Mouse (Mus musculus): ENCODE data around the gene Pex7. TPM values are rescaled to one million over a fixed set of nuclear protein-coding genes. Genes with fewer than 3 reads are reported as not detected.
"Not testable (repeated sequence)": the region's sequence is repeated elsewhere in the genome, so short reads cannot be mapped to it uniquely, and the experiment has no call there.

Pex7 gene
- polyA plus RNA-seq, 1 experiment from 2014 or later: 41.3 TPM

DNA sequence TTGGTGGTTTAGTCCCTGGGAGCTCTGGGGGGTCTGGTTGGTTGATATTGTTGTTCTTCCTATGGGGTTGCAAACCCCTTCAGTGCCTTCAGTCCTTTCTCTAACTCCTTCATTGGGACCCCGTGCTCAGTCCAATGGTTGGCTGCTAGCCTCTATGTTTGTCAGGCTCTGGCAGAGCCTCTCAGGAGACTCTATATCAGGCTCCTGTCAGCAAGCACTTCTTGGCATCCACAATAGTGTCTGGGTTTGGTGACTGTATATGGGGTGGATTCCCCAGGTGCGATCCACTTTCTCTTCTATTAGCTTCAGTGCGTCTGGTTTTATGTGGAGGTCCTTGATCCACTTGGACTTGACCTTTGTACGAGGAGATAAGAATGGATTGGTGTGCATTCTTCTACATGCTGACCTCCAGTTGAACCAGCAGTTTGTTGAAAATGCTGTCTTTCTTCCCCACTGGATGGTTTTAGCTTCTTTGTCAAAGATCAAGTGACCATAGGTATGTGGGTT lies 19.0 kb upstream of the Pex7 start:
- DNase-seq (ENCODE audit: low spot score): peak; percentile 41
- not testable (repeated sequence) for H3K4me3 ChIP-seq (ENCODE audit: low read depth, low read length); H3K9me3 ChIP-seq (ENCODE audit: control insufficient read depth, low read length); H3K36me3 ChIP-seq (ENCODE audit: control insufficient read depth, insufficient read depth, low read length); ATAC-seq (replicated peaks; ENCODE audit: low FRiP score, low TSS enrichment, low read depth); H3K9ac ChIP-seq (ENCODE audit: low read length); H3K4me1 ChIP-seq (replicated peaks; ENCODE audit: control insufficient read depth, insufficient read depth, low read length); H3K27ac ChIP-seq (ENCODE audit: low read depth); H3K4me2 ChIP-seq (ENCODE audit: low read length); H3K27me3 ChIP-seq (replicated peaks; ENCODE audit: control insufficient read depth, insufficient read depth, low read length)
- 59% methylated on average over 4 of the region's 4 CpGs for WGBS

DNA sequence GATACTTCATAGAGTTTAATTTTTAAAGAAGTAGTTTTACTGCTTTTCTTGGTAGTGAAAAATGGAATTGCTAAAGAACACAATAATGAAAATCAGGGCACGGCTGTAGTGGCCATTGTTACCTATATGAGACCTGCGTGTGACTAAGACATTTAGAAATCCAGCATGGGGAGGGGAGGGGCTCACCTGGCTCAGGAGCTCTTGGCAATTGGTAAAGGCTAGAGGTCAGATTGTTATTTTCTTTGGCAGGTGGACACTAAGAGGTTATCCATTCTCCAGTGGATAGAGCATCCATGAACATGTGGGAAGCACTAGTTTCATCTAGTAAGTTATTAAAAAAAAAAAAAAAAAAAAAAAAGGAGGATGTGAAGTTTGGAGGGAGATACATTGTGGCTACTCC lies 16.8 kb upstream of the Pex7 start:
- Histone ChIP-seq H3K4me1 (replicated peaks; ENCODE audit: control insufficient read depth, insufficient read depth, low read length) (no peaks in the 10 kb centered on the region), H3K4me3 (ENCODE audit: low read depth, low read length) (no peak overlapping the region), H3K9me3 (ENCODE audit: control insufficient read depth, low read length) (no peaks in the 10 kb centered on the region), H3K27me3 (replicated peaks; ENCODE audit: control insufficient read depth, insufficient read depth, low read length) (no peaks in the 10 kb centered on the region), H3K9ac (ENCODE audit: low read length) (no peak overlapping the region), H3K4me2 (ENCODE audit: low read length) (no peak overlapping the region), H3K27ac (ENCODE audit: low read depth) (no peak overlapping the region), H3K36me3 (ENCODE audit: control insufficient read depth, insufficient read depth, low read length) (no peaks in the 10 kb centered on the region)
- WGBS: 80% methylated on average over 2 of the region's 2 CpGs
- ATAC-seq (replicated peaks; ENCODE audit: low FRiP score, low TSS enrichment, low read depth): no peak
- DNase-seq (ENCODE audit: low spot score): no peak

DNA sequence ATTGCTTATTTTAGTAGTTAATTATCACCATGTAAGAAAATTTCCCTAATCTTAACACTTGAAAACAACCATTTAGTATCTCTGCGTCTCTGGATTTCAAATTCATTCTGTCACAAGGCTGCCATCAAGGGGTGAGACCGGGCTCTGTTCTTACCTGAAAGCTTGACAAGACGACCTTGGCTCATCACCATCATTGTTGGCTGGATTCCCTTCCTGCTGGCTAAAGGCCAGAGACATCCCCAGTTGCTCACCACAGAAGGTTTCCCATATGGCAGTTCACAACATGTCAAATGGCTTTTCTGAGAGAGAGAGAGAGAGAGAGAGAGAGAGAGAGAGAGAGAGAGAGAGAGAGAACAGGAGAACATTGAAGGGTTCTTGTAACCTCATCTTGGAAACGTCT lies 14.9 kb upstream of the Pex7 start:
- H3K4me2 ChIP-seq (ENCODE audit: low read length): no peak overlapping the region
- H3K27me3 ChIP-seq (replicated peaks; ENCODE audit: control insufficient read depth, insufficient read depth, low read length): no peaks in the 10 kb centered on the region
- WGBS: 55% methylated on average over 4 of the region's 4 CpGs
- no peak for DNase-seq (ENCODE audit: low spot score)
- no peak overlapping the region for H3K27ac ChIP-seq (ENCODE audit: low read depth)
- H3K9me3 ChIP-seq (ENCODE audit: control insufficient read depth, low read length): no peaks in the 10 kb centered on the region
- H3K36me3 ChIP-seq (ENCODE audit: control insufficient read depth, insufficient read depth, low read length): no peaks in the 10 kb centered on the region
- no peaks in the 10 kb centered on the region for H3K4me1 ChIP-seq (replicated peaks; ENCODE audit: control insufficient read depth, insufficient read depth, low read length)
- ATAC-seq (replicated peaks; ENCODE audit: low FRiP score, low TSS enrichment, low read depth): no peak
- no peak overlapping the region for H3K4me3 ChIP-seq (ENCODE audit: low read depth, low read length)
- no peak overlapping the region for H3K9ac ChIP-seq (ENCODE audit: low read length)

DNA sequence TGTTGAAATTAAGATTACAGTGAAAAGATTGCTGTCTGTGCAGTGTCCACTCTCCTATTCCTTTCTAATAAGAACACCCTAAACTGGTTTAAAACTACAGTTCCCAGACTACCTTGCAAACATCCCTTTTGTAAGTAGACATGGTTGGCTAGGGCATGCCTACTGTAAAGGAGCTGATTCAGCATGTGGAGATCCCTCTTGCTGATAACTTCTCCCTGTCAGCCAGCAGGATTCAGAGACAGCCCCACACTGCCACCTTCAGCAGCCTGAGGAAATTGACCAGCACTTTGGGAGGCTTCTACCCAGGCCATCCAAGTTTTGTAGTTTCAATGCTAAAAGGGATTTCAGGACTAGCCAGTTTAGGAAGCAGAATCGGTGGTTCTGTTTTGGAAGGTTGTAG lies 7.8 kb upstream of the Pex7 start:
- no peak overlapping the region for H3K4me2 ChIP-seq (ENCODE audit: low read length)

DNA sequence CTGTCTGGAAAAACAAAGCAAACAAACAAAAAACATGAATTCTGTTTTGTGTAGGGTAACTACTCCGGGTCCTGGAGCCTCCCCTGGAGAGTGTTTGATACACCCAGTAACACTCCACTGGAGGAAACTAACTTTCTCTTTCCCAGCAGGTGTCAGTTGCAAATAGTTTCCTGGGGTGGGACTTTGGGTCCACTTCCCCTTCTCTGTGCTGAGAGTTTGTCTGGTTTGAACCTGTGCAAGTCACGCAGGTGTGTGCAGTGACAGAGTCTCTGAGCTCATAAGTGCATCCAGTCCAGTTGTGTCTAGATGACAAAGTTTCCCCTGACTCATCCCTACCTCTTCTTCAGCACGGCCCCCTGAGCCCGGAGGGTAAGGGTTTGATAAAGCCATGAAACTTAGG lies 6.3 kb upstream of the Pex7 start:
- H3K27ac ChIP-seq (ENCODE audit: low read depth): no peak overlapping the region
- DNase-seq (ENCODE audit: low spot score) (no peak), ATAC-seq (replicated peaks; ENCODE audit: low FRiP score, low TSS enrichment, low read depth) (no peak)
- no peaks in the 10 kb centered on the region for H3K9me3 ChIP-seq (ENCODE audit: control insufficient read depth, low read length)
- no peak overlapping the region for H3K9ac ChIP-seq (ENCODE audit: low read length)
- H3K4me1 ChIP-seq (replicated peaks; ENCODE audit: control insufficient read depth, insufficient read depth, low read length): no peaks in the 10 kb centered on the region
- 87% methylated on average over 4 of the region's 4 CpGs for WGBS
- no peak overlapping the region for H3K4me2 ChIP-seq (ENCODE audit: low read length)
- H3K27me3 ChIP-seq (replicated peaks; ENCODE audit: control insufficient read depth, insufficient read depth, low read length): no peaks in the 10 kb centered on the region
- H3K4me3 ChIP-seq (ENCODE audit: low read depth, low read length): no peak overlapping the region
- H3K36me3 ChIP-seq (ENCODE audit: control insufficient read depth, insufficient read depth, low read length): no peaks in the 10 kb centered on the region

More for the DNA sequence above, 7.8 kb upstream of the Pex7 start:
- no peaks in the 10 kb centered on the region for H3K36me3 ChIP-seq (ENCODE audit: control insufficient read depth, insufficient read depth, low read length)
- no peaks in the 10 kb centered on the region for H3K27me3 ChIP-seq (replicated peaks; ENCODE audit: control insufficient read depth, insufficient read depth, low read length)
- no peaks in the 10 kb centered on the region for H3K9me3 ChIP-seq (ENCODE audit: control insufficient read depth, low read length)
- DNase-seq (ENCODE audit: low spot score): no peak
- H3K4me3 ChIP-seq (ENCODE audit: low read depth, low read length): no peak overlapping the region
- H3K4me1 ChIP-seq (replicated peaks; ENCODE audit: control insufficient read depth, insufficient read depth, low read length): no peaks in the 10 kb centered on the region
- no peak overlapping the region for H3K9ac ChIP-seq (ENCODE audit: low read length)
- WGBS: 50% methylated on average over 1 of the region's 1 CpGs
- H3K27ac ChIP-seq (ENCODE audit: low read depth): no peak overlapping the region
- ATAC-seq (replicated peaks; ENCODE audit: low FRiP score, low TSS enrichment, low read depth): no peak

DNA sequence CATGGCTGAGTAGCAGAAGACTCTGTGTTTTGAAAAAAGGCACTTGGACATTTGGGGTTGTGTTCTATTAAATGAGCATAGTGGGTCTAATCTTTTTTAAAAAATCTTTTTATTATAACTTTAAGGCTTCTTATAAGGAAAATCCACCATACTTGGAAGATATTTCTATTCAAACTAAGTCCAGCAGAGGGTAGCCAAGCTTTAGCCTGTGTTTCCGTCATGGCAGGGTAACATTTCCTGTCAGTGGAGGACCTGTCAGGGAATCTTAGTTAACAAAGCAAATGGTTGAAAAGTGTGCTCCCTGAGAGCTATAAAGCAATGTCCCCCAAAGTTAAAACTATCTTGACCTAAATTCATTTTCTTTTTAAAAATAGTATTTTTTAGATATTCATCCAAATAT lies 4.1 kb upstream of the Pex7 start:
- Histone ChIP-seq H3K4me3 (ENCODE audit: low read depth, low read length) (no peak overlapping the region), H3K36me3 (ENCODE audit: control insufficient read depth, insufficient read depth, low read length) (no peaks in the 10 kb centered on the region), H3K9ac (ENCODE audit: low read length) (no peak overlapping the region), H3K27ac (ENCODE audit: low read depth) (no peak overlapping the region), H3K4me1 (replicated peaks; ENCODE audit: control insufficient read depth, insufficient read depth, low read length) (no peaks in the 10 kb centered on the region), H3K9me3 (ENCODE audit: control insufficient read depth, low read length) (no peaks in the 10 kb centered on the region), H3K27me3 (replicated peaks; ENCODE audit: control insufficient read depth, insufficient read depth, low read length) (no peaks in the 10 kb centered on the region), H3K4me2 (ENCODE audit: low read length) (no peak overlapping the region)
- DNase-seq (ENCODE audit: low spot score) (no peak), ATAC-seq (replicated peaks; ENCODE audit: low FRiP score, low TSS enrichment, low read depth) (no peak)
- WGBS: 20% methylated on average over 1 of the region's 1 CpGs

DNA sequence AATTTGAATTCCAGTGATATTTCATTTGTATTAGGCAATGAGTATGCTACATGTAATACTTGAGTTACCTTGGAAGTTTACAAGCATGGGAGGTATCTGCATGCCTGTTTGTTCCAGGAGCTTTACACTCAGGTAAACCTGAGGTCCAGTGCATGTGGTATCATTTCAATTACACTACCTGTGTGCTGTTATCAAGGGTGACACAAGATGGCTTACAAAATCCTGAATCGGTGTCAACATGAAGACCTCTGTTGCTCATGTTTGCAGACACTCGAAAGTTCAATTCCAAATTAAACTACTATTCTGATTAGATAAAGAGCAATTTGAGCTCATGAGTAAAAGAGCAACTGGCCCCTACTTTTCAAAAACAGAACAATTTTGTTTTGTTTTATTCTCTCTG lies 3.0 kb upstream of the Pex7 start:
- Histone ChIP-seq H3K9me3 (ENCODE audit: control insufficient read depth, low read length) (no peaks in the 10 kb centered on the region), H3K36me3 (ENCODE audit: control insufficient read depth, insufficient read depth, low read length) (no peaks in the 10 kb centered on the region), H3K27ac (ENCODE audit: low read depth) (no peak overlapping the region), H3K4me2 (ENCODE audit: low read length) (no peak overlapping the region), H3K9ac (ENCODE audit: low read length) (no peak overlapping the region), H3K4me3 (ENCODE audit: low read depth, low read length) (no peak overlapping the region), H3K27me3 (replicated peaks; ENCODE audit: control insufficient read depth, insufficient read depth, low read length) (no peaks in the 10 kb centered on the region), H3K4me1 (replicated peaks; ENCODE audit: control insufficient read depth, insufficient read depth, low read length) (no peaks in the 10 kb centered on the region)
- DNase-seq (ENCODE audit: low spot score) (no peak), ATAC-seq (replicated peaks; ENCODE audit: low FRiP score, low TSS enrichment, low read depth) (no peak)
- WGBS: 83% methylated on average over 2 of the region's 2 CpGs

DNA sequence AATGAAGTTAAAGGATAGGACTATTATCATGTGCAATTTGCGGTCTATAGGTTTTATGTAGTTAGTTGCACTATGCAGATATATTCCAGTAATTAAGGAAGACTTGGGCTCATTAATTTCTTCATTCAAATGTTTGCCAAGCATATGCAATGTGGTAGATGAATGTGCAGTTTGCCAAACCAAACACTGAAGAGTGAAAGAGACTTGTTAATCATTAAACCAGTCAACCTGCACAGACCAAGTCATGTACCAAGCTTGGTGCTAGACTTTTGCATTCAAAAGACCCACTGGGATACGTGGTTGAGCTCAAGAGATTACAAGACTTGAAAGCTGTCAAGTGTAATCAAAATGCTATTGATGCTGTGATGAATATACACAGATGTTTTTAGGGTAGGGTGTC lies 587 bp upstream of the Pex7 start:
- Histone ChIP-seq H3K27ac (ENCODE audit: low read depth) (0 out of 2 replicates have a peak overlapping the region, but pooled peaks have one; percentile 94), H3K27me3 (replicated peaks; ENCODE audit: control insufficient read depth, insufficient read depth, low read length) (no peaks in the 10 kb centered on the region), H3K9ac (ENCODE audit: low read length) (no peak overlapping the region), H3K9me3 (ENCODE audit: control insufficient read depth, low read length) (no peaks in the 10 kb centered on the region), H3K4me3 (ENCODE audit: low read depth, low read length) (no peak overlapping the region), H3K36me3 (ENCODE audit: control insufficient read depth, insufficient read depth, low read length) (no peaks in the 10 kb centered on the region), H3K4me2 (ENCODE audit: low read length) (peak overlapping the region; percentile 44; the same call in 1 of the 2 replicates), H3K4me1 (replicated peaks; ENCODE audit: control insufficient read depth, insufficient read depth, low read length) (no peaks in the 10 kb centered on the region)
- 72% methylated on average over 2 of the region's 2 CpGs for WGBS
- DNase-seq (ENCODE audit: low spot score) (no peak), ATAC-seq (replicated peaks; ENCODE audit: low FRiP score, low TSS enrichment, low read depth) (no peak)

DNA sequence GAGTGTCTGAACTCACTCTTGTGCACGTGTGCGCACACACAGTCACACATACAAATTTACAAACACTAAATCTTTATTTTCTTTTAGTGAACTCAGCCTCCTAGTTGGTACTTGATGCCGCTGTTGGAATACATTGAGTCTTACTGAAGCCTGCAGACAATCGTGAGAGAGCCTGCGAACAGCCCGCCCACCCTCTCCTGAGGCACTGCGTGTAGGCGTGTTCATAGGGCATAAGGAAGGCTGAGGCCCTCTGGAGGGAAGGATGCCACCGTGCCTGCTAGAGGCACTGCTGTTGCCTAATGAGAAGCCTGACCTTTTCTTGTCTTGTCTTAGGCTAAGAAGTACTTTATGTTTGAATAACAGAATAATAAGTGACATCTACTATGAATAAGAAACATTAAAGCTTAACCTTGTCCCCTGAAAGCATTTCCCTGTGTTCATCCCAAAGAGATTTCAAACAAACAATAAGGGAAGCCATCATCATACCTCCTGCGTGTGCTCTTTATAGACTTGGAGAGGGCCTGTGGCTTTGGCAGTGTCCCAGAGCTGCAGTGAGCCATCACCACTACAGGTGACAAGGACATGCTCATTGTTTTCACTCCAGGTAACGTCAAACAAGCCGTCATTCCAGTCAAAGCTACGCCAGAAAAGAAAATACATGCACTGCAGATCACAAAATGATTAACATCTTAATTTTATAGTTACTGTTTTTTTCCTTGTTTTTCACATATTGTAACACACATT lies 3.2 kb downstream of the Pex7 start:
- no peaks in the 10 kb centered on the region for H3K4me1 ChIP-seq (replicated peaks; ENCODE audit: control insufficient read depth, insufficient read depth, low read length)
- H3K27me3 ChIP-seq (replicated peaks; ENCODE audit: control insufficient read depth, insufficient read depth, low read length): no peaks in the 10 kb centered on the region
- no peak overlapping the region for H3K27ac ChIP-seq (ENCODE audit: low read depth)
- H3K9me3 ChIP-seq (ENCODE audit: control insufficient read depth, low read length): no peaks in the 10 kb centered on the region
- DNase-seq (ENCODE audit: low spot score) (no peak), ATAC-seq (replicated peaks; ENCODE audit: low FRiP score, low TSS enrichment, low read depth) (no peak)
- 0 out of 2 replicates have a peak, but pooled peaks cover 5% of the 10 kb centered on the region for H3K36me3 ChIP-seq (ENCODE audit: control insufficient read depth, insufficient read depth, low read length)
- H3K4me2 ChIP-seq (ENCODE audit: low read length): no peak overlapping the region
- H3K4me3 ChIP-seq (ENCODE audit: low read depth, low read length): no peak overlapping the region
- 84% methylated on average over 13 of the region's 13 CpGs for WGBS
- H3K9ac ChIP-seq (ENCODE audit: low read length): no peak overlapping the region
